Mouse (Mus musculus) lung, postnatal 14 days (tissue): ENCODE results near the gene Scube3.

Experiments used
- DNase-seq: peaks from one replicate; pipeline ENCODE4 v3.0.0; 2021

Scube3 gene

GRCm38 (mm10) chr17:28135496-28135895 lies 6.4 kb upstream of the Scube3 start:
- no peak for DNase-seq

GRCm38 (mm10) chr17:28136266-28136665 lies 5.7 kb upstream of the Scube3 start:
- DNase-seq, result no peak

- DNase-seq, result no peak
Observed at GRCm38 (mm10) chr17:28138013-28138412, 3.9 kb upstream of the Scube3 start.

GRCm38 (mm10) chr17:28138685-28139084 lies 3.3 kb upstream of the Scube3 start:
- DNase-seq, result no peak

- DNase-seq, result no peak
Observed at GRCm38 (mm10) chr17:28140431-28141204, 1.3 kb upstream of the Scube3 start.

- no peak for DNase-seq
Observed at GRCm38 (mm10) chr17:28141205-28141650, 713 bp upstream of the Scube3 start.

- no peak for DNase-seq
Observed at GRCm38 (mm10) chr17:28142700-28143610, 1.0 kb downstream of the Scube3 start.

- no peak for DNase-seq
Observed at GRCm38 (mm10) chr17:28143751-28144150, 1.8 kb downstream of the Scube3 start.

- no peak for DNase-seq
Observed at GRCm38 (mm10) chr17:28144241-28144640, 2.3 kb downstream of the Scube3 start.

- no peak for DNase-seq
Observed at GRCm38 (mm10) chr17:28148288-28148687, 6.3 kb downstream of the Scube3 start.

- no peak for DNase-seq
Observed at GRCm38 (mm10) chr17:28149734-28150133, 7.8 kb downstream of the Scube3 start.

- DNase-seq, result no peak
Observed at GRCm38 (mm10) chr17:28150456-28150855, 8.5 kb downstream of the Scube3 start.

GRCm38 (mm10) chr17:28153095-28153494 lies 11.2 kb downstream of the Scube3 start:
- DNase-seq, result no peak

- DNase-seq, result no peak
Observed at GRCm38 (mm10) chr17:28154970-28155369, 13.0 kb downstream of the Scube3 start.

- DNase-seq, result no peak
Observed at GRCm38 (mm10) chr17:28160361-28160760, 18.4 kb downstream of the Scube3 start.

- DNase-seq, result no peak
Observed at GRCm38 (mm10) chr17:28161310-28161881, 19.5 kb downstream of the Scube3 start.

GRCm38 (mm10) chr17:28163666-28164065 lies 21.7 kb downstream of the Scube3 start:
- DNase-seq, result peak; percentile 86

- DNase-seq, result no peak
Observed at GRCm38 (mm10) chr17:28170460-28171305, 28.7 kb downstream of the Scube3 start.

- DNase-seq, result peak; percentile 32
Observed at GRCm38 (mm10) chr17:28172690-28173089, 30.7 kb downstream of the Scube3 start.

- DNase-seq, result peak; percentile 88
Observed at GRCm38 (mm10) chr17:28176775-28177539, 35.0 kb downstream of the Scube3 start, which contains the start of gene Zfp523. Gene Zfp523 (plus strand): TSS chr17:28177129.

- DNase-seq, result peak; percentile 58
Observed at GRCm38 (mm10) chr17:28177540-28178046, 35.7 kb downstream of the Scube3 start.
